Mouse (Mus musculus): ENCODE results near the gene Cfdp1. TPM values are rescaled to one million over a fixed set of nuclear protein-coding genes. Genes with fewer than 3 reads are reported as not detected.

Cfdp1 gene
- 144 and 161 TPM in 2 replicates for polyA plus RNA-seq (2015; fragmentation: Nextera tagmentation; extraction: Ambion mirVana)

GRCm38 (mm10) chr8:111853861-111854501, at the start of gene Cfdp1:
Cfdp1 (minus strand) TSS chr8:111854291.

DNA sequence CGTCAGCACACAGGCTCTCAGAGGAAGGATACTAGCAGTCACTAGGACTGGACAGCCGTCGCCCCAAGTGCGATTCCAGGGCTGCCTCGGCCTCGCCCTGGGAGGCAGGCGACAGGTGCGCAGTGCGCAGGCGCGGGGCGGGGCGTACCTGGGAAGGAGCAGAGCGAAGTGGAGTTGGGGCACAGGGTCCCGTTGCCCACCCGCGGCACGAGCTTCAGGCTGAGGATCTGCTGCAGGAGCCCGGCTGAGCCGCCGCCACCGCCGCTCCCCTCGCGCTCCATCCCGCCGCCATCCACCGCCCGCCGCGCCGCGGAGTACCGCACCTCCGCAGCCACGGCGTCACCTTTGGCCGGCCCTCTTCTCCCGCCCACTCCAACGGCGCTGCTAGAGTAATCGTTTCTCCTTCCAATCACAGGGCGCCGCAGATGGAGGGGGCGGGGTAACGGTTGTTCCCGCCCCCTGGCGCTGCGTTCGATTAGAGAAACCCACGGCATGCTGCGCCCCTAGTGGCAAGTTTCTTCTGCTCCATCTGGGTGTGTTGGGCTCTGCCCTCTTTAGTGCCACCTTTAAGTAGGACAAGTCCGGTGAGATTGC, 22.4 kb upstream of the Cfdp1 start, which contains the start of gene Tmem170:
Gene Tmem170 (minus strand): TSS at position 396 of the 594 bp plus-strand sequence.

DNA sequence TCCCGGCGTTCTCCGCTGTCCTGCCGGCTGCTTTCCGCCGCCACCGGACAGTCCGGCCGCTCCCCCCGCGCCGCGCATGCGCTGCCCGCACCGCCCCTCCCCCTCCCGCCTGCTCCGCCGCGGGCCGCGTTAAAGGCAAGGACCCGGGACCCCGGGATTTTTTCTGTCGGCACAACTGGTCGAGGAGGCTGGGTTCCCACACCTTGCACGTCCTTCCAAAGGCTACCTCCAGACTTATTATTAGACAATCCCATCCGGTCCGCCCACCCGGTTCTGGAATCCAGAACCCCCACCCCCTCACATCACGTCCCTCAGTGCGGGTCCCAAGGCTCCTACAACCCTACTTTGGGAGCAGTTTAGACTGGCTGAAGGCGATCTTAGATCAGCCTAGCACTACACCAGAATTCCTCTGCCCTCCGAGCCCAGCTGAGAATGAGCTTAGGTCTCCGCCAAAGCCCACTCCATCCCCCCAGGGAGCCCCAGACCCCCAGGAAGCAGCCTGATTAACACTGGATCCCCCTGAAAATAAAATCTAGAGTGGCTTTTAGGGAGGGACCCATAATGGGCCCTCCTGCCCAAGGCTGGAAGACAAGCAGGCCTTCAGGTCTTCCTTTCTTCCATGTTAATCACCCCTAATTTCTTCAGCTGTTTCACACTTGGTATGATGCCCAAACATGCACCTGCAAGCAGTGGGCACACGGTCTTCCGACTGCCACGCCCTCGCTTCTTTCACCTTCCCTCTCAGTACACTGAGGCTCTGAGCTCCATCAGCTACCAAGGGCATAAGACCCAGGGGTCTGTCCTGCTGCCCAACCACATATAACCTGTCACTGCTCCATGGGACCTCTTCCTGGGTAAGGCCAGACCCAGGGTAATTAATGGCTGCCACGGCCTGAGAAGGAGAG, 110.0 kb downstream of the Cfdp1 start, which contains the start of gene Bcar1:
Gene Bcar1 (minus strand): TSS at position 18 of the 905 bp plus-strand sequence.

Other genes starting within 250 kb of the Cfdp1 start
- 2.9 TPM in 2 replicates for gene Ldhd, start 223.9 kb downstream of the Cfdp1 start, polyA plus RNA-seq (2015; fragmentation: Nextera tagmentation; extraction: Ambion mirVana)
- gene Zfp1, start 210.9 kb downstream of the Cfdp1 start, polyA plus RNA-seq (2015; fragmentation: Nextera tagmentation; extraction: Ambion mirVana) = 21.2 and 23.4 TPM in 2 replicates
- gene Ctrb1, start 163.3 kb downstream of the Cfdp1 start, polyA plus RNA-seq (2015; fragmentation: Nextera tagmentation; extraction: Ambion mirVana) = not detected in 2 replicates
- 34.7 and 36.6 TPM in 2 replicates for gene Bcar1, start 110.5 kb downstream of the Cfdp1 start, polyA plus RNA-seq (2015; fragmentation: Nextera tagmentation; extraction: Ambion mirVana)
- gene Tmem170, start 22.5 kb upstream of the Cfdp1 start, polyA plus RNA-seq (2015; fragmentation: Nextera tagmentation; extraction: Ambion mirVana) = 3.9 and 4.1 TPM in 2 replicates
- gene Chst5, start 56.2 kb upstream of the Cfdp1 start, polyA plus RNA-seq (2015; fragmentation: Nextera tagmentation; extraction: Ambion mirVana) = 3.0 and 3.6 TPM in 2 replicates
- 13.2 and 14.0 TPM in 2 replicates for gene Tmem231, start 79.6 kb upstream of the Cfdp1 start, polyA plus RNA-seq (2015; fragmentation: Nextera tagmentation; extraction: Ambion mirVana)
- 467 and 482 TPM in 2 replicates for gene Gabarapl2, start 86.4 kb upstream of the Cfdp1 start, polyA plus RNA-seq (2015; fragmentation: Nextera tagmentation; extraction: Ambion mirVana)
- gene Adat1, start 138.0 kb upstream of the Cfdp1 start, polyA plus RNA-seq (2015; fragmentation: Nextera tagmentation; extraction: Ambion mirVana) = 4.7 and 6.2 TPM in 2 replicates
- gene Kars, start 157.0 kb upstream of the Cfdp1 start, polyA plus RNA-seq (2015; fragmentation: Nextera tagmentation; extraction: Ambion mirVana) = 141 and 157 TPM in 2 replicates
- 49.5 and 55.6 TPM in 2 replicates for gene Terf2ip, start 157.1 kb upstream of the Cfdp1 start, polyA plus RNA-seq (2015; fragmentation: Nextera tagmentation; extraction: Ambion mirVana)
- 0.23 and 0.72 TPM in 2 replicates for gene Gm6793, start 160.7 kb upstream of the Cfdp1 start, polyA plus RNA-seq (2015; fragmentation: Nextera tagmentation; extraction: Ambion mirVana)

Data from neural tube, postnatal 0 days (tissue).